Mouse (Mus musculus) skeletal muscle tissue, adult 2 months (tissue): ENCODE measurements around the gene Mef2d.

Experiments used
- DNase-seq: peaks from one replicate; pipeline ENCODE4 v3.0.0-alpha.2; 2012; ENCODE audit warnings: low read depth, low spot score

The Mef2d gene

GRCm38 (mm10) chr3:88137821-88138220, 4.4 kb upstream of the Mef2d start:
- DNase-seq = no peak

GRCm38 (mm10) chr3:88138336-88139242, 3.6 kb upstream of the Mef2d start:
- peak; percentile 98 for DNase-seq

- DNase-seq = peak; percentile 76
These were observed 2.7 kb upstream of the Mef2d start for GRCm38 (mm10) chr3:88139243-88140177.

GRCm38 (mm10) chr3:88140178-88140902, 1.8 kb upstream of the Mef2d start:
- DNase-seq = peak; percentile 74

GRCm38 (mm10) chr3:88140903-88141430, 1.2 kb upstream of the Mef2d start:
- no peak for DNase-seq

GRCm38 (mm10) chr3:88141439-88141786, 759 bp upstream of the Mef2d start:
- DNase-seq = no peak

- no peak for DNase-seq
These were observed 359 bp downstream of the Mef2d start for GRCm38 (mm10) chr3:88142546-88142915.

GRCm38 (mm10) chr3:88142916-88143771, 972 bp downstream of the Mef2d start:
- DNase-seq = peak; percentile 78

GRCm38 (mm10) chr3:88143961-88144486, 1.9 kb downstream of the Mef2d start:
- DNase-seq = peak; percentile 92

GRCm38 (mm10) chr3:88144648-88145410, 2.7 kb downstream of the Mef2d start:
- DNase-seq = no peak

GRCm38 (mm10) chr3:88145411-88145782, 3.2 kb downstream of the Mef2d start:
- no peak for DNase-seq

GRCm38 (mm10) chr3:88145952-88146351, 3.8 kb downstream of the Mef2d start:
- DNase-seq = peak; percentile 74

GRCm38 (mm10) chr3:88146376-88147112, 4.4 kb downstream of the Mef2d start:
- DNase-seq = no peak

- DNase-seq = no peak
These were observed 5.3 kb downstream of the Mef2d start for GRCm38 (mm10) chr3:88147444-88147843.

GRCm38 (mm10) chr3:88147866-88148265, 5.7 kb downstream of the Mef2d start:
- DNase-seq = no peak

- DNase-seq = no peak
These were observed 6.2 kb downstream of the Mef2d start for GRCm38 (mm10) chr3:88148354-88148753.

GRCm38 (mm10) chr3:88148776-88149509, 6.8 kb downstream of the Mef2d start:
- no peak for DNase-seq

GRCm38 (mm10) chr3:88149510-88149974, 7.4 kb downstream of the Mef2d start:
- no peak for DNase-seq
